Mouse (Mus musculus): ENCODE measurements around the gene Arhgap10.

Arhgap10 gene

DNA sequence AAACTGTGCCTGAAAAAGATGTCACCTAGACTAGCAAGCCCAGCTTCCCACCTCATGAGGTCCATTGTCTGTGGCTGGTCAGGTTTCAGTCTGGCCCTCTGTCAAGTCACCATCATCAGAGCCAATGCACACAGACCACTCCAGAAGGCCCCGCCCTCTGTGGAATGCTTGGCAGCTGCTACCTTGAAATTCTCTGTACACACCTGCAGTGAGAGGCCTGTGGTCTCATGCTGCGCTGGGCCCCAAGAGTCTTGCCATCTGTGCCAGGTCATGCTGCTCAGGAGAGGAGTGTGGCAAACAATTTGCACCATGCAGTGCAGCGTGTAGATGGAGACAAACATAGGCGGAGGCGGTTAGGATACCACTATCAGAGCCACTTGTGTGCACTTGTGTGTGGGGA, 290.0 kb downstream of the Arhgap10 start:
- DNase-seq (ENCODE audit: low read depth, low spot score), result no peak

DNA sequence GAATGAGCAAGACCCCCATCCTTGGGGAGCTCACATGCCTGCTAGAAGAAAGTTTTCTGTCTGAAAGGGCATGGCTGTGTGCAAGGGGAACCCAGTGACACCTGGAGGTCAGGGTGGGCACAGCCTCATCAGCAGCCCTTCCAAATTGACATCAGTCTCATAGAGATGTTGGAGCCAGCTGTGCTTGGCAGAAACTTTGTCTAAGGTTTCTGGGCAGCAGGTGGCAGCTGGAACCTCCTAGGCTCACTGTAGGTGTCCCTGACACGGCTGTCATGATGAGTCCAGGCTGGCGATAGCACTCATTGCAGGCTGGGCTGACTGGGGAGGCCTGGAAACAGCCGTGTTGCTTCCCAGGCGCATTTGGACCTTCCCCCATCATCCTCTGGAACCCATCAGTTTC, 294.6 kb downstream of the Arhgap10 start:
- no peak for DNase-seq (ENCODE audit: low read depth, low spot score)

DNA sequence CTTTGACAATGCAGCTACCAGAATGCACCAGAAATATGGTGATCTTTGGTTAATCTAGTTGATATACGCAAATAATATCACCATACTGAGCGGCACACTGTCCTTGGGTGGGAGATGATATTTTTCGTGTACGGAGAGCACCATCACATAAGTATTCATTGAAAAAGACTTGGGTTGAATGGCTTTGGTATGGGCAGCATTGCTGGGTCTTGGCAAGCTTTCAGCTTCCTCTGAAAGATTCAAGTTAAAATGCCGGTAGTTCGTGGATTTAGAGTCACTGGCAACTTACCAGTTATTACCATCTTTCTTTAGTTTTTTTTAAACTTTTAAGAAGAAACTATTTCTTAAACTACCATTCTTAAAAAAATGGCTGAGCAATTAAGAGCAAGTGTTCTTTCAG, 302.6 kb downstream of the Arhgap10 start:
- DNase-seq (ENCODE audit: low read depth, low spot score), result no peak

DNA sequence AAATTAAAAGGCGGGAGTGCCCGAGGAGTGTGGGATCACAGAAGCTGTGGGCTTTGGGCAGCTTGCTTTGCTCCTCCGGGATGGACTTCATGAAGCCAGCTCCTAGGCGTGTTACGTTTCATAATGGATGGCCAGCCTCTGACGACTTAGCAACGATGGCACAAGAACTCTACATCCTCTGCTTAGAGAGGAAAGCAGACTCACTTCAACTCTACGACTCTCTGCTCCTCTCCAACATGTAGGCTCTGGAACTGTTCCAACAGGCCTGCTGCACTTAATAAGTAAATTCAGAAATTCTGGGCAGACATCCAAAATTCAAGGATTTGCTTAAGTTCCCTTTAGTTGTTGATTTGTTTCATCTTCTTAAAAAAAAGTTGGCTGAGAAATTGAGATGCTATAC, 303.1 kb downstream of the Arhgap10 start:
- no peak for DNase-seq (ENCODE audit: low read depth, low spot score)

DNA sequence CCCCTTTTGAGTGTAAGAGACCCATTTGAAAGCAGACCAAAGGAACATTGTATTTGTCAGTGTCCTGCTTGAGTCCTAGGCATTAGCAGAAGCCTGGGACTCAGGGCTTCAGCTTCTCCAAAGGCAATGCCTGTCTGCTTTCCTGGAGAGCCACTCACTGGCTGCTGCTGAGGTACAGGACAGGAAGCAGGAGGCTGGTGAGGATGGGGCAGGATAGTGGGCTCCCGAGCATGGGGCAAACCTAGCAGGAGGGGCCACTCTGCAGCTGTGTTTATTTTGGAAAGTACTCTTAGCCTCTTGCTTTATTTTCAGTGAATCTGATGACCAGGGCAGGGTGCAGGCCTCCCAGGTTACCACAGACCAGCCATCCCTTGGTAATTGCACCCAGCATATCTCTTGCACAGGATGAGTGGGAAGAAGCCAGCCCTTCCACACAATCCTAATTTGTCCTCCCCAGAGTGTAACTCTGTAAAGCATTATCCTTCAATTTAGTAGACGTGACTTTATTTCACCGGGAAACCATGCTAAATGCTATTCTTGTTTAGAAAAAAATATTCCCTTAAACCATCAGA, 303.8 kb downstream of the Arhgap10 start:
- no peak for DNase-seq (ENCODE audit: low read depth, low spot score)

DNA sequence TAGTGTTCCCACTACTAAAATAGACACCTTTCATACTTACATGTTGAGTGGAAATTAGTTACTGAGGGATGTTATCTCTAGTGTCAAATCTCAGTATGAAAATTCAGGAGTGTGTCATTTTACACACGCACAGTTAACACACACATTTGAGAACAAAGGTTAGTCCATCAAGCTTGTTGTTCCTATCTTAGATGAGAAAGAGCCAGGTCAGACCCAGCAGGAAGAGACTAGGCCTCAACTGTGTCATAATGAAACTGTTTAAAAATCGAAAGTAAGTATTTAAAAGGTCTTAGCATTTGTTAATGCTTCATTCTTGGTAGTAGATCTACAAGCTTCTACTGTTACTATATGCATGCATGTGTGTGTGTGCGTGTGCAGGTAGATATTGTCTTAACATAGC, 308.5 kb downstream of the Arhgap10 start:
- DNase-seq (ENCODE audit: low read depth, low spot score), result no peak
